In genomic region chr14:21031783-21032511, GRCm38 (mm10) we compare ENCODE assay signal across 8 mouse cellular contexts. TPM values are rescaled to one million over a fixed set of nuclear protein-coding genes. Genes with fewer than 3 reads are reported as not detected.
A peak's percentile ranks its signal among the peaks of the same experiment; 100 is the strongest.
DNase-seq lines count a peak whose midpoint lies in the region; ATAC-seq lines count a peak whose summit lies in the region.

No protein-coding gene starts in this region.

- H3K9ac ChIP-seq in hindbrain, embryonic 12.5 days: no peak overlapping the region
- no peak overlapping the region for H3K9ac ChIP-seq in intestine, embryonic 15.5 days
- no peak overlapping the region for H3K9ac ChIP-seq in liver, embryonic 15.5 days

- H3K9me3 ChIP-seq in hindbrain, embryonic 10.5 days: no peaks in the 10 kb centered on the region
- no peaks in the 10 kb centered on the region for H3K9me3 ChIP-seq in hindbrain, embryonic 12.5 days (replicated peaks)
- H3K9me3 ChIP-seq in intestine, embryonic 15.5 days: no peaks in the 10 kb centered on the region
- no peaks in the 10 kb centered on the region for H3K9me3 ChIP-seq in liver, embryonic 15.5 days (replicated peaks)

- DNase-seq in hindbrain, embryonic 10.5 days (ENCODE audit: low spot score): peak; percentile 28
- DNase-seq in gastrocnemius, adult 18-20 months (ENCODE audit: low spot score): peak; percentile 65
- DNase-seq in retina, postnatal 1 day: peak; percentile 51
- DNase-seq in left cerebral cortex, postnatal 36 days (ENCODE audit: low spot score in 2 of 2): no peak

- H3K4me1 ChIP-seq in hindbrain, embryonic 10.5 days (replicated peaks): peaks cover 8% of the 10 kb centered on the region; the same call in 1 of the 2 replicates
- H3K4me1 ChIP-seq in hindbrain, embryonic 12.5 days: no peaks in the 10 kb centered on the region
- H3K4me1 ChIP-seq in intestine, embryonic 15.5 days (replicated peaks): no peaks in the 10 kb centered on the region
- H3K4me1 ChIP-seq in liver, embryonic 15.5 days (replicated peaks): 0 out of 2 replicates have a peak, but pooled peaks cover 7% of the 10 kb centered on the region

- H3K4me2 ChIP-seq in hindbrain, embryonic 12.5 days (replicated peaks): no peak overlapping the region
- no peak overlapping the region for H3K4me2 ChIP-seq in intestine, embryonic 15.5 days (replicated peaks)
- H3K4me2 ChIP-seq in liver, embryonic 15.5 days: no peak overlapping the region

- no peak for ATAC-seq in hindbrain, embryonic 12.5 days (ENCODE audit: low FRiP score)
- peak; percentile 93 for ATAC-seq in activated CD4-positive, CD25-positive, alpha-beta regulatory T cell, adult 4 months
- ATAC-seq in intestine, embryonic 15.5 days: peak; percentile 71
- peak; percentile 69 for ATAC-seq in liver, embryonic 15.5 days (ENCODE audit: insufficient read depth)

- 57% methylated on average over 6 of the region's 6 CpGs for whole genome bisulfite sequencing in hindbrain, embryonic 10.5 days
- 62% methylated on average over 6 of the region's 6 CpGs for WGBS in hindbrain, embryonic 12.5 days
- WGBS in intestine, embryonic 15.5 days: 60% methylated on average over 6 of the region's 6 CpGs
- WGBS in liver, embryonic 15.5 days (ENCODE audit: insufficient replicate concordance): 71% methylated on average over 6 of the region's 6 CpGs

- no peaks in the 10 kb centered on the region for H3K27me3 ChIP-seq in hindbrain, embryonic 10.5 days (ENCODE audit: insufficient read depth, poor library complexity, severe bottlenecking)
- no peaks in the 10 kb centered on the region for H3K27me3 ChIP-seq in hindbrain, embryonic 12.5 days
- H3K27me3 ChIP-seq in intestine, embryonic 15.5 days (replicated peaks): no peaks in the 10 kb centered on the region
- no peaks in the 10 kb centered on the region for H3K27me3 ChIP-seq in liver, embryonic 15.5 days

- H3K36me3 ChIP-seq in hindbrain, embryonic 10.5 days: peaks cover 91% of the 10 kb centered on the region
- peaks cover 68% of the 10 kb centered on the region for H3K36me3 ChIP-seq in hindbrain, embryonic 12.5 days
- H3K36me3 ChIP-seq in intestine, embryonic 15.5 days: peaks cover 23% of the 10 kb centered on the region
- peaks cover 74% of the 10 kb centered on the region for H3K36me3 ChIP-seq in liver, embryonic 15.5 days (replicated peaks)

- H3K4me3 ChIP-seq in hindbrain, embryonic 10.5 days: no peak overlapping the region
- no peak overlapping the region for H3K4me3 ChIP-seq in hindbrain, embryonic 12.5 days
- H3K4me3 ChIP-seq in intestine, embryonic 15.5 days (replicated peaks): no peak overlapping the region
- H3K4me3 ChIP-seq in liver, embryonic 15.5 days (replicated peaks): no peak overlapping the region

- H3K27ac ChIP-seq in hindbrain, embryonic 10.5 days: no peak overlapping the region
- H3K27ac ChIP-seq in hindbrain, embryonic 12.5 days: no peak overlapping the region
- no peak overlapping the region for H3K27ac ChIP-seq in intestine, embryonic 15.5 days
- H3K27ac ChIP-seq in liver, embryonic 15.5 days (replicated peaks): peak overlapping the region; percentile 51

- intact Hi-C loops in left cerebral cortex, postnatal 36 days (cut with DNase I): no loop called here

RNA-seq across cellular contexts. Expression of gene Ap3m1, which starts 20.4 kb away (rescaled TPM):
- polyA plus RNA-seq in hindbrain, embryonic 10.5 days (2016; fragmentation: Nextera tagmentation; extraction: Ambion mirVana): 99.0 and 110 TPM in 2 replicates
- polyA plus RNA-seq in hindbrain, embryonic 12.5 days (2016; fragmentation: Nextera tagmentation; extraction: Ambion mirVana): 105 and 109 TPM in 2 replicates
- polyA plus RNA-seq in activated CD4-positive, CD25-positive, alpha-beta regulatory T cell, adult 4 months (2017; shearing (Covaris generic)): 10 to 100 TPM; 69.8 to 80.2 TPM
- total RNA-seq in gastrocnemius, adult 18-20 months (2021): 10 to 100 TPM; 32.3 to 34.3 TPM
- polyA plus RNA-seq in intestine, embryonic 15.5 days (2015; fragmentation: Nextera tagmentation; extraction: Ambion mirVana): 70.2 and 79.0 TPM in 2 replicates
- polyA plus RNA-seq in liver, embryonic 15.5 days (2015; fragmentation: Nextera tagmentation; extraction: Ambion mirVana): 29.0 and 30.2 TPM in 2 replicates
- 10 to 100 TPM; 61.7 to 62.0 TPM for total RNA-seq in left cerebral cortex, postnatal 36 days (2021)

RNA-seq across cellular contexts. Expression of gene Adk, which starts 20.4 kb away (rescaled TPM):
- polyA plus RNA-seq in hindbrain, embryonic 10.5 days (2016; fragmentation: Nextera tagmentation; extraction: Ambion mirVana): 115 and 146 TPM in 2 replicates
- polyA plus RNA-seq in hindbrain, embryonic 12.5 days (2016; fragmentation: Nextera tagmentation; extraction: Ambion mirVana): 76.2 and 79.3 TPM in 2 replicates
- polyA plus RNA-seq in activated CD4-positive, CD25-positive, alpha-beta regulatory T cell, adult 4 months (2017; shearing (Covaris generic)): 100 to 1,000 TPM; 125 to 151 TPM
- total RNA-seq in gastrocnemius, adult 18-20 months (2021): 100 to 1,000 TPM; 106 to 111 TPM
- polyA plus RNA-seq in intestine, embryonic 15.5 days (2015; fragmentation: Nextera tagmentation; extraction: Ambion mirVana): 215 and 230 TPM in 2 replicates
- polyA plus RNA-seq in liver, embryonic 15.5 days (2015; fragmentation: Nextera tagmentation; extraction: Ambion mirVana): 197 and 203 TPM in 2 replicates
- total RNA-seq in left cerebral cortex, postnatal 36 days (2021): 10 to 100 TPM; 63.6 to 66.2 TPM

Comparison
In these comparisons a context has a peak if more than half of its experiments do, and no peak if none do; other contexts are left out.
1. DNase-seq: peak in hindbrain, embryonic 10.5 days (single experiment), gastrocnemius, adult 18-20 months (single experiment) and retina, postnatal 1 day (single experiment); none in left cerebral cortex, postnatal 36 days (0 of 2).